Mouse (Mus musculus): ENCODE data around the gene Dkk2. TPM values are rescaled to one million over a fixed set of nuclear protein-coding genes. Genes with fewer than 3 reads are reported as not detected.
A peak's percentile ranks its signal among the peaks of the same experiment; 100 is the strongest.

Gene Dkk2
- polyA plus RNA-seq, 1 experiment from 2014 or later, result 0.79 TPM

DNA sequence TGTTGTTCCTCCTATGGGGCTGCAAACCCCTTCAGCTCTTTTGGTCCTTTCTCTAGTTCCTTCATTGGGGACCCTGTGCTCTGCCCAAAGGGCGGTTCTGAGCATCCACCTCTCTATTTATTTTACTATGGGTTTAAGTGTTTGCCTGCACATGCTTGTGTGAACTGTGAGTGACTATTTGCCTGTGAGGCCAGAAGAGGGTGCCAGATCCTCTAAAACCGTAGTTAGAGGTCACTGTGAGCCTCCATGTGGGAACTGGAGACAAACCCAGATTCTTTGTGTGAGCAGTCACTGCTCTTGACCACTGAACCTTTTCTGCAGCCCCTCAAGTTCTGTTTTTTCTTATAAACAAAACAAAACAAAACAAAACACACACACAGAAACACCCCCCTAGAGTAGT, 14.1 kb upstream of the Dkk2 start:
- 38% methylated on average over 2 of the region's 2 CpGs for WGBS
- H3K36me3 ChIP-seq (ENCODE audit: control insufficient read depth, insufficient read depth, low read length), result no peaks in the 10 kb centered on the region
- DNase-seq (ENCODE audit: low spot score) (no peak), ATAC-seq (no peak)
- H3K4me2 ChIP-seq (ENCODE audit: low read length), result no peak overlapping the region
- no peak overlapping the region for H3K27ac ChIP-seq (ENCODE audit: low read depth, low read length)
- no peak overlapping the region for H3K4me3 ChIP-seq (ENCODE audit: low read depth, low read length)
- no peaks in the 10 kb centered on the region for H3K9me3 ChIP-seq (replicated peaks; ENCODE audit: control insufficient read depth, low read length)
- no peaks in the 10 kb centered on the region for H3K4me1 ChIP-seq (ENCODE audit: control insufficient read depth, insufficient read depth, low read length)
- no peak overlapping the region for H3K9ac ChIP-seq (ENCODE audit: low read length)
- no peaks in the 10 kb centered on the region for H3K27me3 ChIP-seq (replicated peaks; ENCODE audit: control insufficient read depth, insufficient read depth, low read length)

DNA sequence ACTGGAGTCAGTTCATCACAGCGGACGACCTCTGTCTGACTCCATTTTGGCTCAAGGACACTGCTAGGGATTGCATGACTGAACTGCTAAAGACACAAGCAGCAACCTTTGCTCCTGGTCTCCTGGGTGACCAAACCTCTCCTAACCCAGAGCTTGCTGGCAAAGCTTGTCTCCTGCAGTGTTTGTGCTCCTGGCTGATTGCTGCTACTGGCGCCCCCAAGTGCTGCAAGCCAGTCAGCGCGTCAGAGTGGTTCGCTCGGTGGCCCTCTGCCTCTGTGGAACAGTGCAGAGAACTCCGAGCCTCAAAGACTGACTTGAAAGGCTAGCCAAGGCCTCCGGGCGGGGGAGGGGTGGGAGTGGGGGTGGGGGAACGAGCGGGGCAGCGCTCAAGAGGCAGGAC, 1.1 kb upstream of the Dkk2 start:
- peak; percentile 76 for ATAC-seq
- Histone ChIP-seq H3K4me2 (ENCODE audit: low read length) (peak overlapping the region; percentile 96), H3K27ac (ENCODE audit: low read depth, low read length) (no peak overlapping the region), H3K4me1 (ENCODE audit: control insufficient read depth, insufficient read depth, low read length) (peaks cover 19% of the 10 kb centered on the region), H3K36me3 (ENCODE audit: control insufficient read depth, insufficient read depth, low read length) (no peaks in the 10 kb centered on the region), H3K27me3 (replicated peaks; ENCODE audit: control insufficient read depth, insufficient read depth, low read length) (peaks cover 21% of the 10 kb centered on the region), H3K9me3 (replicated peaks; ENCODE audit: control insufficient read depth, low read length) (no peaks in the 10 kb centered on the region), H3K9ac (ENCODE audit: low read length) (no peak overlapping the region; the same call in 1 of the 2 replicates), H3K4me3 (ENCODE audit: low read depth, low read length) (peak overlapping the region; percentile 41)
- 5% methylated on average over 13 of the region's 13 CpGs for WGBS
- DNase-seq (ENCODE audit: low spot score), result peak; percentile 77

DNA sequence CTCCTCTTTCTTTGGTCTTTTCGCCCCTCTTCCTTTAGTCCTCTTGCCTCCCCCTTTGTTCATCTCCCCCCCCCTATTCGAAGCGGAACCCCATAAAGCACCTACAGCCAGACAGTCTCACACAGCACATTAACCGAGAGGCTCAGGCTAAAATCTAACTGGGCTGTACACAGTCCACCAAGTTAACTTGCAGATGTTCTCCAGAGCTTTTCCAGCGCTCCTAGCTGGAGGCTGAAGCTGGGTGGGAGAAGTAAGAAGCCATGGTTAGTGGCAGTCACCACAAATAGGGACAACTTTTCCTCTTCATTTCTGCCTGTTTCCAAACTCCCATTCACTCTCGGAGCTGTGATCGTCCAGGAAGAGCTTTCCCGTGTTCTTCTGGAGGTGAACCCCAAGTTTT, 412 bp upstream of the Dkk2 start:
- no peak overlapping the region for H3K9ac ChIP-seq (ENCODE audit: low read length)
- peaks cover 21% of the 10 kb centered on the region for H3K27me3 ChIP-seq (replicated peaks; ENCODE audit: control insufficient read depth, insufficient read depth, low read length)
- no peaks in the 10 kb centered on the region for H3K9me3 ChIP-seq (replicated peaks; ENCODE audit: control insufficient read depth, low read length)
- peak overlapping the region; percentile 96 for H3K4me2 ChIP-seq (ENCODE audit: low read length)
- under 1% methylated on average over 8 of the region's 8 CpGs for WGBS
- ATAC-seq, result peak; percentile 18; the same call in 1 of the 2 replicates
- no peaks in the 10 kb centered on the region for H3K36me3 ChIP-seq (ENCODE audit: control insufficient read depth, insufficient read depth, low read length)
- peak overlapping the region; percentile 41 for H3K4me3 ChIP-seq (ENCODE audit: low read depth, low read length)
- peaks cover 19% of the 10 kb centered on the region for H3K4me1 ChIP-seq (ENCODE audit: control insufficient read depth, insufficient read depth, low read length)
- H3K27ac ChIP-seq (ENCODE audit: low read depth, low read length), result no peak overlapping the region
- peak; percentile 7 for DNase-seq (ENCODE audit: low spot score)

DNA sequence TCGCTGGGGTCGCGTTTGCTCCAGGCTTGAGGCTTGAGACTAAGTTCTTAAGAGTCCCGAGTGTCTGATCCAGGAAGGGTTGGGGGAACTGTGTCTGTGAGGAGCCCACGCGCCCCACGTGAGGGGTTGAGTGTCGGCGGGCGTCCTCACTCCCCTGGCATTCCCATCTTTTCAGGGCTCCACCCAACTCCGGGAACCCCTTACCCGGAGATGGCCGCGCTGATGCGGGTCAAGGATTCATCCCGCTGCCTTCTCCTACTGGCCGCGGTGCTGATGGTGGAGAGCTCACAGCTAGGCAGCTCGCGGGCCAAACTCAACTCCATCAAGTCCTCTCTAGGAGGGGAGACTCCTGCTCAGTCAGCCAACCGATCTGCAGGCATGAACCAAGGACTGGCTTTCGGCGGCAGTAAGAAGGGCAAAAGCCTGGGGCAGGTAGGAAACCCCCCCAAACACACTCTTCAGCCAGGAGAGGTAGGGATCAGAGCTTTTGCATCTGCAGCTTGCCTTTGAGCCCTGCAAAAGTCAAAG, 795 bp downstream of the Dkk2 start:
- Histone ChIP-seq H3K9me3 (replicated peaks; ENCODE audit: control insufficient read depth, low read length) (no peaks in the 10 kb centered on the region), H3K27ac (ENCODE audit: low read depth, low read length) (no peak overlapping the region), H3K4me2 (ENCODE audit: low read length) (peak overlapping the region; percentile 96), H3K4me3 (ENCODE audit: low read depth, low read length) (peak overlapping the region; percentile 41), H3K9ac (ENCODE audit: low read length) (peak overlapping the region; percentile 50), H3K4me1 (ENCODE audit: control insufficient read depth, insufficient read depth, low read length) (peaks cover 19% of the 10 kb centered on the region), H3K27me3 (replicated peaks; ENCODE audit: control insufficient read depth, insufficient read depth, low read length) (peaks cover 21% of the 10 kb centered on the region), H3K36me3 (ENCODE audit: control insufficient read depth, insufficient read depth, low read length) (no peaks in the 10 kb centered on the region)
- no peak for ATAC-seq
- under 1% methylated on average over 23 of the region's 23 CpGs for WGBS
- DNase-seq (ENCODE audit: low spot score), result peak; percentile 20

DNA sequence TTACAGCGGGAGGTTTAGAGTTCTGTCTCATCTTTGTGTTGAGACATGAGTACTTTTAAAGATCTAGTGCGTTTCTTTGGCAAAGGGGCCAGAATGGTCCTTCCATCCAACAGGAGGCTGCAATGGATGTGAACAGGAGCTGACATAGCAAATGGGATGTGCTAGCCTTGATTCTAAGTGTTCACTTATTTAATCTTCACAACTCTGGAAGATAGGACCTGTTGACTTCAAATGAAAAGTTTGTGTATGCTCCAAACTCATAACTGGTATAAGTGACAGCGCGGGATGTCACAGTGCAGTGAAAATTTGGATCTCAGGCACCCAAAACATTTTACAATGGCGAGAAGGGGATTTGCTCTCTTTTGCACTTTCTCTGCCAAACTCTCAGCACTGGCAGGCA, 1.4 kb downstream of the Dkk2 start:
- H3K9me3 ChIP-seq (replicated peaks; ENCODE audit: control insufficient read depth, low read length), result no peaks in the 10 kb centered on the region
- WGBS, result 22% methylated on average over 5 of the region's 5 CpGs
- H3K27ac ChIP-seq (ENCODE audit: low read depth, low read length), result no peak overlapping the region
- DNase-seq (ENCODE audit: low spot score) (peak; percentile 1), ATAC-seq (no peak)
- H3K4me3 ChIP-seq (ENCODE audit: low read depth, low read length), result peak overlapping the region; percentile 41
- peaks cover 21% of the 10 kb centered on the region for H3K27me3 ChIP-seq (replicated peaks; ENCODE audit: control insufficient read depth, insufficient read depth, low read length)
- H3K9ac ChIP-seq (ENCODE audit: low read length), result no peak overlapping the region
- H3K36me3 ChIP-seq (ENCODE audit: control insufficient read depth, insufficient read depth, low read length), result no peaks in the 10 kb centered on the region
- H3K4me2 ChIP-seq (ENCODE audit: low read length), result peak overlapping the region; percentile 96
- peaks cover 19% of the 10 kb centered on the region for H3K4me1 ChIP-seq (ENCODE audit: control insufficient read depth, insufficient read depth, low read length)

DNA sequence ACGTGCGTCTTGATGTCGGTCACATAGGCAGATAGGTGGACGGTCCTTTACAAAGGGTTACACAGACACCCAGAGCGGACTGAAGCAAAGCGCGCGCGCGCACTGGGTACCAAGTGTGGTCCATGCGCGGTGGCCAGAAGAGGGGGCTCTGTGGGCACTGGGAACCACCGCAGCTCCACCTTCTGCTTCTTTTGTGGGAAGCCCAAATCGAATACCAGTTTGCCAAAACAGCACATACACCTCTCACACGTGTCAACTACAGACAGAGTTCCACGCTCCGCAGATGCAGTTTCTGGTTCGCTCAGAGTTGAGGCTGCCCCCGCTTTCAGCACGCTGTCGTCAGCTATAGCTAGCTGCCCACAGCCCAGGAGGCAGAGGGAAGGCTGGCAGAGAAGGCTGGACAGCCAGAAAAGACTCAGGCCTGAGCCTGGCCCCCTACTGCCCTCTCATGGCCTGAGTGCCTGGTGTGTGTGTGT, 2.0 kb downstream of the Dkk2 start:
- H3K27ac ChIP-seq (ENCODE audit: low read depth, low read length), result no peak overlapping the region
- peaks cover 19% of the 10 kb centered on the region for H3K4me1 ChIP-seq (ENCODE audit: control insufficient read depth, insufficient read depth, low read length)
- 0% methylated on average over 21 of the region's 21 CpGs for WGBS

DNA sequence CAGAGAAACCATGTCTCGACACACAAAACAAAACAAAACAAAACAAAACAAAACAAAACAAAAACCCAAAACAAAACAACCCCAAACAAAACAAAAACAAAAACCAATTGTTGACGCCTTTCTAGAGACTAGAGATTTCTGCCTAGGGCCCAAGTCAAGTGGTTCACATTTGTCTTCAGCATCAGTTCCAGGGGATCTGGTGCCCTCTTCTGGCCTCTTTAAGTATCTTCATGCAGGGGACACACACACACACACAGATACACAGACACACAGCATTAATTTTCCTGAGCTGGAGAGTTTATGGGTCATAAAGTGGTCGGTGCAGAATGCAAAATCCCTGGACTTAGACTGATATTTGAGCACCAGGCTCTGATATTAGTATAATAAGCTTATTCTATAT, 7.9 kb downstream of the Dkk2 start:
- WGBS, result 91% methylated on average over 3 of the region's 3 CpGs
- H3K27ac ChIP-seq (ENCODE audit: low read depth, low read length), result no peak overlapping the region
- ATAC-seq (no peak), DNase-seq (ENCODE audit: low spot score) (no peak)
- no peak overlapping the region for H3K4me2 ChIP-seq (ENCODE audit: low read length)
- no peak overlapping the region for H3K9ac ChIP-seq (ENCODE audit: low read length)
- H3K9me3 ChIP-seq (replicated peaks; ENCODE audit: control insufficient read depth, low read length), result no peaks in the 10 kb centered on the region
- H3K4me1 ChIP-seq (ENCODE audit: control insufficient read depth, insufficient read depth, low read length), result no peaks in the 10 kb centered on the region
- H3K36me3 ChIP-seq (ENCODE audit: control insufficient read depth, insufficient read depth, low read length), result no peaks in the 10 kb centered on the region
- no peak overlapping the region for H3K4me3 ChIP-seq (ENCODE audit: low read depth, low read length)
- H3K27me3 ChIP-seq (replicated peaks; ENCODE audit: control insufficient read depth, insufficient read depth, low read length), result no peaks in the 10 kb centered on the region

More for the DNA sequence above, 2.0 kb downstream of the Dkk2 start:
- DNase-seq (ENCODE audit: low spot score), result peak; percentile 75
- peak overlapping the region; percentile 49; the same call in 1 of the 2 replicates for H3K9ac ChIP-seq (ENCODE audit: low read length)
- peak; percentile 78 for ATAC-seq
- peak overlapping the region; percentile 41 for H3K4me3 ChIP-seq (ENCODE audit: low read depth, low read length)
- peak overlapping the region; percentile 96 for H3K4me2 ChIP-seq (ENCODE audit: low read length)
- H3K9me3 ChIP-seq (replicated peaks; ENCODE audit: control insufficient read depth, low read length), result no peaks in the 10 kb centered on the region
- no peaks in the 10 kb centered on the region for H3K36me3 ChIP-seq (ENCODE audit: control insufficient read depth, insufficient read depth, low read length)
- H3K27me3 ChIP-seq (replicated peaks; ENCODE audit: control insufficient read depth, insufficient read depth, low read length), result peaks cover 21% of the 10 kb centered on the region

DNA sequence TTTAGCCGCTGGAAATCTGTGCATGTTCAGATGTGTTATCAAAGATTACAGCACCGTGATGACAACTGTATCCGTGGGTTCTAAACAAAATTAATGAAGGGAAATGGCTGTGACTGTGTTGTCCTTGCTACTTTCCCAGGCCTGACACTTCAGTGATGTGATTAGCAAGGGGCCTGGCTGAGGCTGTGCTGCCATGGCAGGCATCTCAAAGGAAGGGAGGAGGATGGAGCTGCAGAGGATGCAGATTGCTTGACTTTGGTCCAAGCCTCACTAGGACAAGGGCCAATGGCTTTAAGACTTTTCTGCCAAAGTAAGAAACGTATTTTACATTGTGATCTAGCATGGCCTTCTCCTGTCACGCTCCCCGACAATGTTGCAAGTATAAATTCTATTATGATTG, 11.2 kb downstream of the Dkk2 start:
- 72% methylated on average over 6 of the region's 6 CpGs for WGBS
- H3K9me3 ChIP-seq (replicated peaks; ENCODE audit: control insufficient read depth, low read length), result no peaks in the 10 kb centered on the region
- no peak overlapping the region for H3K4me3 ChIP-seq (ENCODE audit: low read depth, low read length)
- no peaks in the 10 kb centered on the region for H3K27me3 ChIP-seq (replicated peaks; ENCODE audit: control insufficient read depth, insufficient read depth, low read length)
- H3K36me3 ChIP-seq (ENCODE audit: control insufficient read depth, insufficient read depth, low read length), result no peaks in the 10 kb centered on the region
- no peak overlapping the region for H3K4me2 ChIP-seq (ENCODE audit: low read length)
- H3K27ac ChIP-seq (ENCODE audit: low read depth, low read length), result no peak overlapping the region
- ATAC-seq (no peak), DNase-seq (ENCODE audit: low spot score) (peak; percentile 2)
- no peaks in the 10 kb centered on the region for H3K4me1 ChIP-seq (ENCODE audit: control insufficient read depth, insufficient read depth, low read length)
- H3K9ac ChIP-seq (ENCODE audit: low read length), result no peak overlapping the region

DNA sequence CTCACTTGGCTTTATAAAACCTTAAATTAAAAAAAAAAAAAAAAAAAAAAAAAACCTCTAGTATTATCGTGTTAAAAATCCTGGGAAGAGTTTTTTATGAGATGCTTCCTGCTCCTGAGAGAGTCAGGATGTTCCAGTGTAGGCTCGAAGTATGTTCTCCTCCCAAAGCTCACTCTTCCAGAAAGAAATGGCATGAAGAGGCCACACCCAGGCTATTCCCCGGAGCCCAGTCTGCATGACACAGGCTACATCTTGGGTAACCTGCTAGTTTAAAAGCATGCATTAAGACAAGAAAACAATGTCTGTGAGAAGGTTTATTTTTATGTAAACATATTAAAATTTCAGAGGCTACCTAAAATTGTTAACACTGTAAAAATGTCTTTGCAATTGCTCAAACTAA, 15.7 kb downstream of the Dkk2 start:
- H3K9me3 ChIP-seq (replicated peaks; ENCODE audit: control insufficient read depth, low read length), result no peaks in the 10 kb centered on the region
- no peaks in the 10 kb centered on the region for H3K4me1 ChIP-seq (ENCODE audit: control insufficient read depth, insufficient read depth, low read length)
- 90% methylated on average over 3 of the region's 3 CpGs for WGBS
- DNase-seq (ENCODE audit: low spot score) (no peak), ATAC-seq (no peak)
- no peak overlapping the region for H3K4me3 ChIP-seq (ENCODE audit: low read depth, low read length)
- no peak overlapping the region for H3K27ac ChIP-seq (ENCODE audit: low read depth, low read length)
- no peaks in the 10 kb centered on the region for H3K36me3 ChIP-seq (ENCODE audit: control insufficient read depth, insufficient read depth, low read length)
- H3K27me3 ChIP-seq (replicated peaks; ENCODE audit: control insufficient read depth, insufficient read depth, low read length), result no peaks in the 10 kb centered on the region
- H3K9ac ChIP-seq (ENCODE audit: low read length), result no peak overlapping the region
- H3K4me2 ChIP-seq (ENCODE audit: low read length), result no peak overlapping the region
